Mouse (Mus musculus): ENCODE measurements around the gene Gpbar1.
"Not testable (repeated sequence)": the region's sequence is repeated elsewhere in the genome, so short reads cannot be mapped to it uniquely, and the experiment has no call there.

The Gpbar1 gene

GRCm38 (mm10) chr1:74326916-74327315, 48.6 kb downstream of the Gpbar1 start:
- not testable (repeated sequence) for DNase-seq (ENCODE audit: low read depth)
